Mouse (Mus musculus) adrenal gland, postnatal 14 days (tissue): ENCODE measurements around the gene Triml1. TPM values are rescaled to one million over a fixed set of nuclear protein-coding genes. Genes with fewer than 3 reads are reported as not detected.

Experiments used
- DNase-seq: peaks from one replicate; pipeline ENCODE4 v3.0.0; 2021; ENCODE audit warnings: mixed read lengths
- long read RNA-seq, 2 experiments: library from polyadenylated mRNA; stranded (forward); transcript quantifications; one replicate each; pipeline ENCODE4 v2.0.0; 2021
- total RNA-seq: library from RNA; stranded (reverse); gene quantifications from 2 replicates; pipeline ENCODE4 v1.2.3, GENCODE M21; 2021

The Triml1 gene
- not detected in 2 replicates for total RNA-seq
- long read RNA-seq, experiment 1, result 0 reads
- long read RNA-seq, experiment 2, result 0 reads

GRCm38 (mm10) chr8:43141386-43141785, at the start of gene Triml1:
TSS of gene Triml1 (minus strand) at chr8:43141486.
- DNase-seq, result no peak

GRCm38 (mm10) chr8:43182281-43182680, 41.0 kb upstream of the Triml1 start:
- DNase-seq, result no peak

- no peak for DNase-seq
Measured at GRCm38 (mm10) chr8:43180054-43180690, 38.9 kb upstream of the Triml1 start, which contains the start of gene Triml2. TSS of gene Triml2 (plus strand) at chr8:43180541.

GRCm38 (mm10) chr8:43179189-43179588, 37.9 kb upstream of the Triml1 start:
- no peak for DNase-seq

GRCm38 (mm10) chr8:43178263-43178662, 37.0 kb upstream of the Triml1 start:
- DNase-seq, result peak; percentile 5

- DNase-seq, result no peak
Measured at GRCm38 (mm10) chr8:43176766-43177486, 35.6 kb upstream of the Triml1 start.

GRCm38 (mm10) chr8:43169249-43169755, 28.0 kb upstream of the Triml1 start:
- no peak for DNase-seq

GRCm38 (mm10) chr8:43168083-43168482, 26.8 kb upstream of the Triml1 start:
- DNase-seq, result no peak

- no peak for DNase-seq
Measured at GRCm38 (mm10) chr8:43164453-43164852, 23.2 kb upstream of the Triml1 start.

- no peak for DNase-seq
Measured at GRCm38 (mm10) chr8:43163255-43163654, 22.0 kb upstream of the Triml1 start.

- DNase-seq, result no peak
Measured at GRCm38 (mm10) chr8:43149307-43149706, 8.0 kb upstream of the Triml1 start.

GRCm38 (mm10) chr8:43111205-43111827, 30.0 kb downstream of the Triml1 start:
- no peak for DNase-seq

Other genes starting within 250 kb of the Triml1 start
- not detected in 2 replicates for gene Triml2, start 39.1 kb upstream of the Triml1 start, total RNA-seq
- not detected in 2 replicates for gene Zfp42, start 165.5 kb upstream of the Triml1 start, total RNA-seq